Mouse (Mus musculus) left cerebral cortex, adult 18-20 months (tissue): Measurements from ENCODE around the gene Slc47a1. TPM values are rescaled to one million over a fixed set of nuclear protein-coding genes. Genes with fewer than 3 reads are reported as not detected.
"Not testable (repeated sequence)": the region's sequence is repeated elsewhere in the genome, so short reads cannot be mapped to it uniquely, and the experiment has no call there.

Experiments
- DNase-seq, 2 experiments: peaks; one replicate each; pipeline ENCODE4 v3.0.0; 2021 to 2022; ENCODE audit warnings: low spot score in 2 of 2, mixed read lengths in 1 of 2
- long read RNA-seq, 2 experiments: library from polyadenylated mRNA; stranded (forward); transcript quantifications; one replicate each; pipeline ENCODE4 v2.0.0; 2021
- total RNA-seq, 2 experiments: library from RNA; stranded (reverse); gene quantifications; 2 replicates each; pipeline ENCODE4 v1.2.3; 2021

Slc47a1 gene
- total RNA-seq = 1 to 10 TPM; 1.1 to 3.1 TPM
- long read RNA-seq, experiment 1, partial matches to known transcripts = 0 of 3 reads
- long read RNA-seq, experiment 1, other reads (novel, unspliced or antisense) = 1 of 3 reads
- long read RNA-seq, experiment 2, partial matches to known transcripts = 1 of 1 reads
- long read RNA-seq, experiment 2, other reads (novel, unspliced or antisense) = 0 of 1 reads

- no peak for DNase-seq
Observed at GRCm38 (mm10) chr11:61377881-61378613, at the start of gene Slc47a1. Gene Slc47a1 (minus strand): TSS chr11:61378345.

GRCm38 (mm10) chr11:61419253-61419652 lies 41.1 kb upstream of the Slc47a1 start:
- DNase-seq = no peak

GRCm38 (mm10) chr11:61417945-61418551 lies 39.9 kb upstream of the Slc47a1 start:
- DNase-seq = peak; percentile 84 to 88

- DNase-seq = not testable (repeated sequence)
Observed at GRCm38 (mm10) chr11:61416540-61416939, 38.4 kb upstream of the Slc47a1 start.

GRCm38 (mm10) chr11:61415444-61415843 lies 37.3 kb upstream of the Slc47a1 start:
- DNase-seq = no peak

- no peak for DNase-seq
Observed at GRCm38 (mm10) chr11:61414560-61414959, 36.4 kb upstream of the Slc47a1 start.

- DNase-seq = no peak
Observed at GRCm38 (mm10) chr11:61413411-61413810, 35.3 kb upstream of the Slc47a1 start.

- no peak for DNase-seq
Observed at GRCm38 (mm10) chr11:61411809-61412208, 33.7 kb upstream of the Slc47a1 start.

GRCm38 (mm10) chr11:61411221-61411620 lies 33.1 kb upstream of the Slc47a1 start:
- no peak for DNase-seq

- DNase-seq = peak; percentile 89 to 95
Observed at GRCm38 (mm10) chr11:61410129-61410528, 32.0 kb upstream of the Slc47a1 start.

GRCm38 (mm10) chr11:61409051-61409450 lies 30.9 kb upstream of the Slc47a1 start:
- no peak for DNase-seq

GRCm38 (mm10) chr11:61408184-61409027 lies 30.3 kb upstream of the Slc47a1 start:
- peak; percentile 66 to 80 for DNase-seq

- DNase-seq = peak; percentile 97 to 98
Observed at GRCm38 (mm10) chr11:61407638-61408183, 29.6 kb upstream of the Slc47a1 start.

GRCm38 (mm10) chr11:61401794-61402193 lies 23.6 kb upstream of the Slc47a1 start:
- DNase-seq = no peak

- no peak for DNase-seq
Observed at GRCm38 (mm10) chr11:61400681-61401346, 22.7 kb upstream of the Slc47a1 start.

- not testable (repeated sequence) for DNase-seq
Observed at GRCm38 (mm10) chr11:61397423-61398043, 19.4 kb upstream of the Slc47a1 start.

GRCm38 (mm10) chr11:61388936-61389335 lies 10.8 kb upstream of the Slc47a1 start:
- no peak for DNase-seq

GRCm38 (mm10) chr11:61388012-61388411 lies 9.9 kb upstream of the Slc47a1 start:
- peak in 1 of 2 experiments; percentile 48 for DNase-seq

- DNase-seq = no peak
Observed at GRCm38 (mm10) chr11:61387233-61387632, 9.1 kb upstream of the Slc47a1 start.

GRCm38 (mm10) chr11:61385725-61386124 lies 7.6 kb upstream of the Slc47a1 start:
- DNase-seq = no peak
